Mouse (Mus musculus) brain, embryonic 14.5 days (tissue): ENCODE results near the gene Asxl1.

ENCODE experiments used
- CTCF ChIP-seq: fragments of 200-500 bp; IDR thresholded peaks from 2 replicates; pipeline ENCODE4 v1.5.1; 2012; ENCODE audit warnings: inconsistent platforms, mild to moderate bottlenecking, moderate library complexity, borderline replicate concordance; ENCODE audit not compliant: insufficient read depth, insufficient read length; ENCODE audit errors: extremely low read depth
- POLR2A ChIP-seq: fragments of 200-500 bp; IDR thresholded peaks from 2 replicates; pipeline ENCODE4 v1.6.1; 2012; ENCODE audit warnings: mild to moderate bottlenecking, inconsistent platforms, borderline replicate concordance; ENCODE audit not compliant: poor library complexity, insufficient read depth, insufficient read length, severe bottlenecking; ENCODE audit errors: extremely low read depth

DNA sequence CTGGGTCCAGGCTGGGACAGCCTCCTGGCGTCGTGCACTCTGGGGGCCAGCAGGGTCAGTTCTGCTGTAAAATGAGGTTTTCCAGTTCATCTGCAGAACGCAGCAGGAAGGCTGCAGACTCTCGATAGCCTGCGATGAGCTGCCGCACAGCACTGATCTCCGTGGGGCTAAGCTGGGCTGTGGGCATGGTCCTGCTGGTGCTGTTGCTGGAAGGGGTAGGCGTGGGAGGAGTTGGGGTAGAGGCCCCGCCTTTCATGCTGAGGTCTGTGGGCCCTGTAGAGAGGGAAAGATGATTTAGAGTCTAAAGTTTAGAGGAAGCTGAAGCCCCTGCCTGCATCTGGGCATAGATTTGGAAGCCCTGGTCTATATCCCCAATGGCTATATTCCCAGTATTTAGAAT, 65.9 kb downstream of the Asxl1 start:
- TF ChIP-seq POLR2A (no peak), CTCF (no peak)
